Comparison of ENCODE assay signal across 13 mouse cellular contexts in the genomic region with DNA sequence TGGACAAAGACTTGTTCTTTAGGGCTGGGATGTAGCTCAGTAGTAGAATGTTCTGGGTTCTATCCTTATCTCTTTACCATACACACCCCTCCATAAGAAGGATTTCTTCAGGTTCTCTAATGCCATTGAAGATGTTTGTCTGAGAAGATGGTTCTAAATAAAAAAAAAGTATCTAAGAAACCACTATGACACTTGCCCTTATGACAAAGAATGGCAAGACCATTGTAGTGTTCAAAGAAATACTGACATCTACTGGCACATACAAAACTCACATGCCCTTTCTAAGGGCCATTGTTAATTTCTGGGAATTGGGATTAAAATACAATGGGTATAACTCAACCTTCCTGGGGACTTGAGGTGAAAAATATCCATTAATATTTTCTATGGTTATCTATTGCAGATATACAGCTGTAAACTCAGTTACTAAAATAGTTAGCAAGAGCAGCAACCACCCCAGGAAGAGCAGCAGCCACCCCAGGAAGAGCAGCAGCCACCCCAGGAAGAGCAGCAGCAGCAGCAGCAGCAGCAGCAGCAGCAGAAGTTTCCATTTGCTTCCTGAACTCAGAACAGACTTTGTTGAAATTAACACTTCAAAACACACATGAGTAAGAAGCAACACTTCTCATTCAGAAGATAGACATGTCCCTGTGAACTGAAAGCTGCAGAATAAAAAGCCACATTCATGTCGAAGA. TPM values are rescaled to one million over a fixed set of nuclear protein-coding genes. Genes with fewer than 3 reads are reported as not detected.
DNase-seq lines count a peak whose midpoint lies in the region; TF ChIP-seq lines count a peak whose summit lies in the region.
"Had no signal": no experiment of that assay in that cellular context is flagged by ENCODE, and none has a peak within 500 bp of the region (broad histone marks: within the 10 kb centered on the region; RNA-seq: fewer than 3 reads in every experiment).

No protein-coding gene starts in this region.

- H3K4me3 ChIP-seq in E14TG2a.4 (replicated peaks; ENCODE audit: low read length): no peak overlapping the region
- H3K4me3 ChIP-seq: embryonic facial prominence, embryonic 13.5 days; limb, embryonic 13.5 days; neural tube, embryonic 12.5 days had no signal

- no peaks in the 10 kb centered on the region for H3K36me3 ChIP-seq in E14TG2a.4 (ENCODE audit: insufficient read depth, low read length)
- H3K36me3 ChIP-seq: embryonic facial prominence, embryonic 13.5 days; limb, embryonic 13.5 days; neural tube, embryonic 12.5 days had no signal

- H3K9me3 ChIP-seq in E14TG2a.4 (ENCODE audit: low read length): no peaks in the 10 kb centered on the region
- H3K9me3 ChIP-seq: embryonic facial prominence, embryonic 13.5 days; limb, embryonic 13.5 days; neural tube, embryonic 12.5 days had no signal

- H3K27me3 ChIP-seq in E14TG2a.4 (ENCODE audit: insufficient read depth, low read length): no peaks in the 10 kb centered on the region
- H3K27me3 ChIP-seq: embryonic facial prominence, embryonic 13.5 days; limb, embryonic 13.5 days; neural tube, embryonic 12.5 days had no signal

- peak; percentile 19 for TF ChIP-seq CTCF in E14TG2a.4 (conservative IDR thresholded peaks at IDR 0.05; ENCODE audit: low read length)

- peak; percentile 20 for DNase-seq in kidney, adult 9 months
- no peak for DNase-seq in kidney, adult 11 months
- peak; percentile 22 for DNase-seq in A20 (ENCODE audit: low read depth, low spot score)
- peak; percentile 64 for DNase-seq in induced T-regulatory cell, adult 2 months (ENCODE audit: low read depth)
- DNase-seq in gastrocnemius, postnatal 4 days (ENCODE audit: low spot score in 2 of 2): no peak
- no peak for DNase-seq in adrenal gland, postnatal 14 days
- no peak for DNase-seq in layer of hippocampus, adult 11-12 months (ENCODE audit: low spot score)
- DNase-seq: adrenal gland, postnatal 36 days; kidney, postnatal 14 days had no signal

- no peaks in the 10 kb centered on the region for H3K4me1 ChIP-seq in E14TG2a.4 (replicated peaks; ENCODE audit: low read depth, low read length)
- H3K4me1 ChIP-seq: embryonic facial prominence, embryonic 13.5 days; limb, embryonic 13.5 days; neural tube, embryonic 12.5 days had no signal

RNA-seq across cellular contexts. Expression of a gene that starts 23.4 kb away (rescaled TPM):
- total RNA-seq in gastrocnemius, postnatal 4 days (2021): 1,000 to 10,000 TPM; 1,312 to 1,441 TPM
- total RNA-seq in adrenal gland, postnatal 14 days (2021): 281 and 438 TPM in 2 replicates

RNA-seq across cellular contexts. Expression of a gene that starts 52.6 kb away (rescaled TPM):
- total RNA-seq in gastrocnemius, postnatal 4 days (2021): 1 to 10 TPM; 4.6 to 7.6 TPM
- 3.0 and 8.0 TPM in 2 replicates for total RNA-seq in adrenal gland, postnatal 14 days (2021)

Comparison
In these comparisons a context has a peak if more than half of its experiments do, and no peak if none do; other contexts are left out.
1. DNase-seq: peak in kidney, adult 9 months (single experiment), A20 (single experiment) and induced T-regulatory cell, adult 2 months (single experiment); none in kidney, adult 11 months (single experiment), gastrocnemius, postnatal 4 days (0 of 2), adrenal gland, postnatal 14 days (single experiment) and layer of hippocampus, adult 11-12 months (single experiment).